Mouse (Mus musculus) forebrain, postnatal 0 days (tissue): ENCODE measurements at regions not wholly inside any gene's neighbourhood (a gene's known extent, or its start where the extent isn't known, plus 50 kb on each side); places are given as distances from the start of the nearest gene placed in this dataset.

ENCODE experiments used
- ATAC-seq: fragments of 200-750 bp; cut with Nextera tagmentation; 2 replicates; pipeline ENCODE4 v1.8.0; 2017; ENCODE audit warnings: mild to moderate bottlenecking, moderate library complexity
- DNase-seq: peaks from one replicate; pipeline ENCODE4 v3.0.0-alpha.2; 2015
- H3K27ac ChIP-seq: fragments of 300-500 bp; sonication (generic); 2 replicates; pipeline ENCODE4 v1.5.1; 2014; ENCODE audit warnings: low read depth, mild to moderate bottlenecking, antibody characterized with exemption, low read length, moderate library complexity, mixed read lengths
- H3K27me3 ChIP-seq: fragments of 300-500 bp; sonication (generic); 2 replicates; pipeline ENCODE4 v1.6.1; 2014; ENCODE audit warnings: mild to moderate bottlenecking, low read length, mixed read lengths; ENCODE audit not compliant: insufficient read depth
- H3K36me3 ChIP-seq: fragments of 300-500 bp; sonication (generic); 2 replicates; pipeline ENCODE4 v1.6.1; 2014; ENCODE audit warnings: mild to moderate bottlenecking, moderate library complexity; ENCODE audit not compliant: insufficient read depth
- H3K4me1 ChIP-seq: fragments of 300-500 bp; sonication (generic); 2 replicates; pipeline ENCODE4 v1.6.1; 2014; ENCODE audit warnings: antibody characterized with exemption; ENCODE audit not compliant: insufficient read depth
- H3K4me2 ChIP-seq: fragments of 300-500 bp; sonication (generic); 2 replicates; pipeline ENCODE4 v1.6.1; 2014; ENCODE audit warnings: low read depth, mild to moderate bottlenecking, moderate library complexity
- H3K4me3 ChIP-seq: fragments of 300-500 bp; sonication (generic); 2 replicates; pipeline ENCODE4 v1.5.1; 2014; ENCODE audit warnings: low read depth, low read length, mixed read lengths
- H3K9ac ChIP-seq: fragments of 300-500 bp; sonication (generic); 2 replicates; pipeline ENCODE4 v1.6.1; 2014; ENCODE audit warnings: mild to moderate bottlenecking
- H3K9me3 ChIP-seq: fragments of 300-500 bp; sonication (generic); 2 replicates; pipeline ENCODE4 v1.6.1; 2016; ENCODE audit warnings: low read length
- CTCF ChIP-seq: sonication (generic); IDR thresholded peaks from 2 replicates; pipeline ENCODE4 v1.5.1; 2016; ENCODE audit warnings: antibody characterized with exemption, control low read depth, low read depth
- WGBS: fragments of 180-500 bp; shearing (Covaris S2); extraction: QIAGEN DNeasy Blood & Tissue Kit; methylation state at CpG from one replicate; pipeline ENCODE4 v1.1.7; 2014; 5-methylcytosine and 5-hydroxymethylcytosine counted together

- TF ChIP-seq CTCF: no peak
- H3K27me3 ChIP-seq: no peaks in the 10 kb centered on the region
- 41% methylated on average over 4 of the region's 4 CpGs for WGBS
- no peak overlapping the region for H3K4me2 ChIP-seq
- H3K4me1 ChIP-seq: no peaks in the 10 kb centered on the region
- H3K9ac ChIP-seq: no peak overlapping the region
- no peak overlapping the region for H3K4me3 ChIP-seq
- H3K27ac ChIP-seq: no peak overlapping the region
- DNase-seq (no peak), ATAC-seq (no peak)
- no peaks in the 10 kb centered on the region for H3K9me3 ChIP-seq
- H3K36me3 ChIP-seq: no peaks in the 10 kb centered on the region
These were observed 467.6 kb downstream of the Mdfic start for GRCm38 (mm10) chr6:16187983-16188550.

- peak; percentile 5 for DNase-seq
These were observed 492.5 kb downstream of the Mdfic start for GRCm38 (mm10) chr6:16212975-16213374.

GRCm38 (mm10) chr6:16213635-16214034 lies 493.2 kb downstream of the Mdfic start:
- H3K27me3 ChIP-seq: peaks cover 6% of the 10 kb centered on the region; the same call in 1 of the 2 replicates
- 0 out of 2 replicates have a peak, but pooled peaks cover 3% of the 10 kb centered on the region for H3K4me1 ChIP-seq
- no peak overlapping the region for H3K4me3 ChIP-seq
- H3K9me3 ChIP-seq: no peaks in the 10 kb centered on the region
- H3K4me2 ChIP-seq: no peak overlapping the region
- ATAC-seq: 0 out of 2 replicates have a peak, but pooled peaks have one; percentile 29
- TF ChIP-seq CTCF: no peak
- no peak overlapping the region for H3K9ac ChIP-seq
- H3K36me3 ChIP-seq: no peaks in the 10 kb centered on the region
- H3K27ac ChIP-seq: no peak overlapping the region
- DNase-seq: no peak
- WGBS: 40% methylated on average over 4 of the region's 4 CpGs

More at GRCm38 (mm10) chr6:16212975-16213374, 492.5 kb downstream of the Mdfic start:
- ATAC-seq: peak; percentile 70
- no peak overlapping the region for H3K4me2 ChIP-seq
- H3K4me1 ChIP-seq: 0 out of 2 replicates have a peak, but pooled peaks cover 3% of the 10 kb centered on the region
- TF ChIP-seq CTCF: no peak
- no peak overlapping the region for H3K4me3 ChIP-seq
- H3K36me3 ChIP-seq: no peaks in the 10 kb centered on the region
- H3K27ac ChIP-seq: no peak overlapping the region
- WGBS: 5% methylated on average over 5 of the region's 5 CpGs
- peaks cover 6% of the 10 kb centered on the region; the same call in 1 of the 2 replicates for H3K27me3 ChIP-seq
- no peak overlapping the region for H3K9ac ChIP-seq
- no peaks in the 10 kb centered on the region for H3K9me3 ChIP-seq

GRCm38 (mm10) chr6:16221002-16221627 lies 500.7 kb downstream of the Mdfic start:
- peak; percentile 64 for TF ChIP-seq CTCF

More at GRCm38 (mm10) chr6:16221002-16221627, 500.7 kb downstream of the Mdfic start:
- DNase-seq: peak; percentile 29
- ATAC-seq: no peak; the same call in 1 of the 2 replicates
- H3K27me3 ChIP-seq: no peaks in the 10 kb centered on the region
- H3K4me1 ChIP-seq: no peaks in the 10 kb centered on the region
- no peaks in the 10 kb centered on the region for H3K36me3 ChIP-seq
- no peaks in the 10 kb centered on the region for H3K9me3 ChIP-seq
- 44% methylated on average over 3 of the region's 3 CpGs for WGBS
- no peak overlapping the region for H3K9ac ChIP-seq
- no peak overlapping the region for H3K27ac ChIP-seq
- no peak overlapping the region for H3K4me2 ChIP-seq
- H3K4me3 ChIP-seq: no peak overlapping the region
